Mouse (Mus musculus) midbrain, postnatal 0 days (tissue): ENCODE data around the gene 1700049E17Rik2. TPM values are rescaled to one million over a fixed set of nuclear protein-coding genes. Genes with fewer than 3 reads are reported as not detected.

Source experiments
- polyA plus RNA-seq: library from polyadenylated mRNA; unstranded; fragments of >200 nt; fragmentation: Nextera tagmentation; extraction: Ambion mirVana; gene quantifications from 2 replicates; pipeline ENCODE4 v1.2.1, GENCODE M21; 2015
- total RNA-seq: library from RNA; depleted of rRNA; stranded (reverse); fragments of >200 nt; gene quantifications from 2 replicates; pipeline ENCODE4 v1.2.3, GENCODE M21; 2014; rRNA removed

Gene 1700049E17Rik2
- total and polyA plus RNA-seq, 2 experiments from 2014 or later: not detected

Other genes starting within 250 kb of the 1700049E17Rik2 start
- not detected in 2 replicates for gene Gm5798, start 224.6 kb upstream of the 1700049E17Rik2 start, total RNA-seq
- not detected in 2 replicates for gene Gm5798, start 224.6 kb upstream of the 1700049E17Rik2 start, polyA plus RNA-seq
- gene Gm7945, start 186.8 kb upstream of the 1700049E17Rik2 start, total RNA-seq: not detected in 2 replicates
- gene Gm7945, start 186.8 kb upstream of the 1700049E17Rik2 start, polyA plus RNA-seq: not detected in 2 replicates
- gene Gm6482, start 164.9 kb upstream of the 1700049E17Rik2 start, total RNA-seq: 0.33 TPM in 1 of 2 replicates, not detected in the other
- 0.12 TPM in 1 of 2 replicates, not detected in the other for gene Gm6482, start 164.9 kb upstream of the 1700049E17Rik2 start, polyA plus RNA-seq
- not detected in 2 replicates for gene Gm7954, start 119.7 kb upstream of the 1700049E17Rik2 start, total RNA-seq
- gene Gm7954, start 119.7 kb upstream of the 1700049E17Rik2 start, polyA plus RNA-seq: not detected in 2 replicates
- not detected in 2 replicates for gene Gm3486, start 83.7 kb upstream of the 1700049E17Rik2 start, total RNA-seq
- gene Gm3486, start 83.7 kb upstream of the 1700049E17Rik2 start, polyA plus RNA-seq: 0.20 TPM in 1 of 2 replicates, not detected in the other
- not detected in 2 replicates for gene Gm7970, start 17.6 kb upstream of the 1700049E17Rik2 start, total RNA-seq
- gene Gm7970, start 17.6 kb upstream of the 1700049E17Rik2 start, polyA plus RNA-seq: not detected in 2 replicates
- gene Gm3072, start 51.4 kb downstream of the 1700049E17Rik2 start, total RNA-seq: not detected in 2 replicates
- gene Gm3072, start 51.4 kb downstream of the 1700049E17Rik2 start, polyA plus RNA-seq: not detected in 2 replicates
- not detected in 2 replicates for gene Gm3676, start 73.3 kb downstream of the 1700049E17Rik2 start, total RNA-seq
- gene Gm3676, start 73.3 kb downstream of the 1700049E17Rik2 start, polyA plus RNA-seq: not detected in 2 replicates
- not detected in 2 replicates for gene Gm8068, start 128.7 kb downstream of the 1700049E17Rik2 start, total RNA-seq
- gene Gm8068, start 128.7 kb downstream of the 1700049E17Rik2 start, polyA plus RNA-seq: not detected in 2 replicates
- not detected in 2 replicates for gene Gm7929, start 177.4 kb downstream of the 1700049E17Rik2 start, total RNA-seq
- gene Gm7929, start 177.4 kb downstream of the 1700049E17Rik2 start, polyA plus RNA-seq: not detected in 2 replicates
- gene Gm47189, start 199.2 kb downstream of the 1700049E17Rik2 start, total RNA-seq: not detected in 2 replicates
- not detected in 2 replicates for gene Gm47189, start 199.2 kb downstream of the 1700049E17Rik2 start, polyA plus RNA-seq